Mouse (Mus musculus): ENCODE results near the gene Eml3. TPM values are rescaled to one million over a fixed set of nuclear protein-coding genes. Genes with fewer than 3 reads are reported as not detected.

Eml3 gene
- total RNA-seq, 1 experiment from 2014 or later = 45.4 TPM

GRCm38 (mm10) chr19:8988346-8989065 lies 59.2 kb downstream of the Eml3 start:
- no peak for DNase-seq

- peak; percentile 89 for DNase-seq
Measured at GRCm38 (mm10) chr19:8989066-8989566, 59.8 kb downstream of the Eml3 start, which contains the start of gene Ahnak. Gene Ahnak (plus strand): TSS chr19:8989284.

DNA sequence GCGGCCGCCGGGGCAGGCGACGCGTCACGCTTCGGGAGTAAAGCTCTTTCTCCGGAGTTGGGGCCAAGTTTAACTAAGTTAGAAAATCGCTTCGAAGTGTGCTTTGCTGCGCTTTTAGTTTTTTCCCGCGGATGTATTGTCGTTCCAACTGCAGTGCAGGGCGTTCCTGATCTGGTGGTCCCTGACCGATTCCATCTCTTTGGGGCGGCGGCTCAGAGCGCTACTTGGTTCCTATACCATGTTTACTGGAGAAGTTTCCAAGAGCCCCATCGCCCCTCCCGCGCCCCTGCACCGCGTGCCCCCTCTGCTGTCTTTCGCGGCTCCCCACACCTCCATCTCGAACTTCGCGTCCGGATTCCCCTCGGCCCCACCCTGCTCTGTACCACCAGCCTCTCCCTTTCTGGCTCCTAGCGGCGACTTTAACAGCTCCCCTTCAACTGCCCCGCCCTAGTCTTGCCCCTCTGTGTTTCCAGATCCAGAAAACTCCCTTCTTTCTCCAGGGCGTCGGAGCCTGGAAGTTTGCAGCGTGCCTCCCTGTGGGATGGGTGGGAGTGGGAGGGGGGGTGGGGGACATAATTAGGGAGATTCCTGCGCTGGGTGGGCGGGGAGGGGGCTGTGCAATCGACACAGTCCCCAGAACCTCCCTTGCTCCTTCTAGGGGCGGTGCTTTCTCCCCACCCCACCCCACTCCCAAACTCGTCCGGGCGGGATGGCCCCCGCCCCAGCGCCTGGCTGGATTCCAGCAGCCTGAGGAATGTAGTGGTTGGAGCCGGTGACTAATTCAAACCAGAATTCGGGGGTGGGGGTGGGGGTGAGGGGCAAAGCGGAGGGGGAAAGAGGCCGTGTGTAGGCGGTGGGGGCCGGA lies 60.4 kb downstream of the Eml3 start:
- DNase-seq = peak; percentile 91

DNA sequence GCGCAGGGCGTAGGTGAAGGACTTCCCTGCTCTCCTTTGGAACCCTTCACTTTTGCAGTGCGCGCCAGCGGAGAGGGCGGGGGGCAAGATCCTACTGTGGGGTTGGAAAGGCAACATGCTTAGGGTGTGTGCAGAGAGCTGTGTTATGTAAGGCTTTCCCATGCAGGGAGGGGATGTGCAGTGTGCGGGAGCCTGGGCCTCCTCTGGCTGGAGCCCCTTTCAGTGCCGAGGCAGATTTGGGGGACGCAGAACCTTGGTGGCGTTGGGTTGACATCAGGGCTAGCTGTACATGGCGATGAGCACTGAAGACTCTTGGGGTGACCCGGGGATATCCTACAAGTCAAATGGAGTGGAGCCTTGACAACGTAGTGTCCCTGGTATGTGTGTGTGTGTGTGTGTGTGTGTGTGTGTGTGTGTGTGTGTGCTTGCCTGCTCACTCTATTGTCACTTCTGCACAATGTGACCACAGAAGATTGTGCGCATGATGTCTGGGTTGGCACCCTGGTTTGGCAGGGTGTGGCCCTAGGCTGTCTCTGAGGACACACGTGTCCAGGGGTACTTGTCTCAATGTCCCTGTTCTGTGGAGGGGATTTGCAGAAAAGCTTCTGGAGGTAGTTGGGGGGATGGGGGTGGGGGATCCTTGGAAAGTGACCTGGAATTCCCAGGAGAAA lies 61.2 kb downstream of the Eml3 start:
- no peak for DNase-seq

Small RNA genes within 50 kb of the gene (microRNA-seq; reads per million reads assigned to microRNA genes)
- 0.76 to 0.85 reads per million in 2 experiments for gene Mir5136

Other genes starting within 250 kb of the Eml3 start
- 178 and 199 TPM in 2 replicates for gene Slc3a2, start 206.2 kb upstream of the Eml3 start, total RNA-seq (2021)
- 50.8 and 68.2 TPM in 2 replicates for gene Wdr74, start 193.7 kb upstream of the Eml3 start, total RNA-seq (2021)
- gene 1700092M07Rik, start 188.8 kb upstream of the Eml3 start, total RNA-seq (2021) = 2.3 and 2.4 TPM in 2 replicates
- 77.9 and 90.8 TPM in 2 replicates for gene Stx5a, start 188.1 kb upstream of the Eml3 start, total RNA-seq (2021)
- gene Nxf1, start 172.5 kb upstream of the Eml3 start, total RNA-seq (2021) = 110 and 120 TPM in 2 replicates
- 102 and 111 TPM in 2 replicates for gene Tmem223, start 158.6 kb upstream of the Eml3 start, total RNA-seq (2021)
- gene Tmem179b, start 155.1 kb upstream of the Eml3 start, total RNA-seq (2021) = 44.7 and 45.9 TPM in 2 replicates
- 15.2 and 18.2 TPM in 2 replicates for gene Taf6l, start 143.1 kb upstream of the Eml3 start, total RNA-seq (2021)
- 85.2 and 89.1 TPM in 2 replicates for gene Polr2g, start 131.0 kb upstream of the Eml3 start, total RNA-seq (2021)
- gene Zbtb3, start 127.0 kb upstream of the Eml3 start, total RNA-seq (2021) = 2.4 and 2.9 TPM in 2 replicates
- 29.6 and 32.0 TPM in 2 replicates for gene Ttc9c, start 110.2 kb upstream of the Eml3 start, total RNA-seq (2021)
- 77.0 and 79.6 TPM in 2 replicates for gene Hnrnpul2, start 109.5 kb upstream of the Eml3 start, total RNA-seq (2021)
- 7.5 TPM in 1 of 2 replicates, not detected in the other for gene AC129217.1, start 99.8 kb upstream of the Eml3 start, total RNA-seq (2021)
- gene Bscl2, start 92.1 kb upstream of the Eml3 start, total RNA-seq (2021) = 143 and 153 TPM in 2 replicates
- gene Gng3, start 90.4 kb upstream of the Eml3 start, total RNA-seq (2021) = 6.4 and 9.3 TPM in 2 replicates
- gene Lrrn4cl, start 78.8 kb upstream of the Eml3 start, total RNA-seq (2021) = 3.8 and 4.1 TPM in 2 replicates
- 214 and 218 TPM in 2 replicates for gene Ubxn1, start 58.1 kb upstream of the Eml3 start, total RNA-seq (2021)
- gene Uqcc3, start 48.6 kb upstream of the Eml3 start, total RNA-seq (2021) = 80.7 and 82.8 TPM in 2 replicates
- gene Lbhd1, start 45.8 kb upstream of the Eml3 start, total RNA-seq (2021) = 4.6 and 13.6 TPM in 2 replicates
- not detected in 2 replicates for gene Gm49403, start 45.6 kb upstream of the Eml3 start, total RNA-seq (2021)
- gene 1810009A15Rik, start 40.7 kb upstream of the Eml3 start, total RNA-seq (2021) = 42.4 and 46.2 TPM in 2 replicates
- gene Gm49416, start 40.6 kb upstream of the Eml3 start, total RNA-seq (2021) = 6.0 TPM in 1 of 2 replicates, not detected in the other
- 22.5 and 23.1 TPM in 2 replicates for gene Ints5, start 36.5 kb upstream of the Eml3 start, total RNA-seq (2021)
- 162 and 164 TPM in 2 replicates for gene Ganab, start 31.5 kb upstream of the Eml3 start, total RNA-seq (2021)
- 52.1 and 53.8 TPM in 2 replicates for gene B3gat3, start 9.2 kb upstream of the Eml3 start, total RNA-seq (2021)
- 25.7 and 33.3 TPM in 2 replicates for gene Rom1, start 196 bp upstream of the Eml3 start, total RNA-seq (2021)
- gene Mta2, start 12.3 kb downstream of the Eml3 start, total RNA-seq (2021) = 93.1 and 105 TPM in 2 replicates
- 20.2 and 21.7 TPM in 2 replicates for gene Tut1, start 24.3 kb downstream of the Eml3 start, total RNA-seq (2021)
- gene Eef1g, start 37.5 kb downstream of the Eml3 start, total RNA-seq (2021) = 355 and 413 TPM in 2 replicates
- 157 and 186 TPM in 2 replicates for gene Ahnak, start 59.7 kb downstream of the Eml3 start, total RNA-seq (2021)
- gene Scgb1a1, start 158.4 kb downstream of the Eml3 start, total RNA-seq (2021) = 4.4 TPM in 1 of 2 replicates, not detected in the other
- 12.6 and 18.1 TPM in 2 replicates for gene Asrgl1, start 206.1 kb downstream of the Eml3 start, total RNA-seq (2021)